Mouse (Mus musculus) retina, adult 2 months (tissue): ENCODE data around the gene Vps37d.
"Not testable (repeated sequence)": the region's sequence is repeated elsewhere in the genome, so short reads cannot be mapped to it uniquely, and the experiment has no call there.

Source experiments
- DNase-seq: peaks from one replicate; pipeline ENCODE4 v3.0.0-alpha.2; 2012; ENCODE audit warnings: low read depth, low spot score

The Vps37d gene

GRCm38 (mm10) chr5:135075655-135076054 lies 2.4 kb downstream of the Vps37d start:
- no peak for DNase-seq

GRCm38 (mm10) chr5:135073349-135074150 lies 4.5 kb downstream of the Vps37d start:
- no peak for DNase-seq

- DNase-seq: no peak
Observed at GRCm38 (mm10) chr5:135072720-135073119, 5.3 kb downstream of the Vps37d start.

- DNase-seq: no peak
Observed at GRCm38 (mm10) chr5:135072061-135072460, 6.0 kb downstream of the Vps37d start.

GRCm38 (mm10) chr5:135070448-135070847 lies 7.6 kb downstream of the Vps37d start:
- no peak for DNase-seq

GRCm38 (mm10) chr5:135066008-135066407 lies 12.1 kb downstream of the Vps37d start:
- DNase-seq: no peak

GRCm38 (mm10) chr5:135064909-135065446 lies 13.1 kb downstream of the Vps37d start, which contains the start of gene Bud23:
TSS of gene Bud23 (minus strand) at chr5:135064959.
- not testable (repeated sequence) for DNase-seq

GRCm38 (mm10) chr5:135064382-135064766 lies 13.7 kb downstream of the Vps37d start:
- no peak for DNase-seq

- peak; percentile 96 for DNase-seq
Observed at GRCm38 (mm10) chr5:135063629-135064381, 14.3 kb downstream of the Vps37d start, which contains the start of gene Dnajc30. TSS of gene Dnajc30 (plus strand) at chr5:135064202.

- DNase-seq: no peak
Observed at GRCm38 (mm10) chr5:135053356-135053755, 24.7 kb downstream of the Vps37d start.

- not testable (repeated sequence) for DNase-seq
Observed at GRCm38 (mm10) chr5:135049268-135049667, 28.8 kb downstream of the Vps37d start.

GRCm38 (mm10) chr5:135048539-135048938 lies 29.5 kb downstream of the Vps37d start:
- no peak for DNase-seq

GRCm38 (mm10) chr5:135044575-135044974 lies 33.5 kb downstream of the Vps37d start:
- no peak for DNase-seq

- no peak for DNase-seq
Observed at GRCm38 (mm10) chr5:135042105-135042788, 35.8 kb downstream of the Vps37d start.

- DNase-seq: no peak
Observed at GRCm38 (mm10) chr5:135040777-135041176, 37.3 kb downstream of the Vps37d start.

GRCm38 (mm10) chr5:135040059-135040458 lies 38.0 kb downstream of the Vps37d start:
- no peak for DNase-seq

- no peak for DNase-seq
Observed at GRCm38 (mm10) chr5:135039541-135039940, 38.5 kb downstream of the Vps37d start.

- no peak for DNase-seq
Observed at GRCm38 (mm10) chr5:135037946-135038345, 40.1 kb downstream of the Vps37d start.

GRCm38 (mm10) chr5:135035608-135036359 lies 42.3 kb downstream of the Vps37d start:
- DNase-seq: no peak

GRCm38 (mm10) chr5:135034593-135034992 lies 43.5 kb downstream of the Vps37d start:
- no peak for DNase-seq

- no peak for DNase-seq
Observed at GRCm38 (mm10) chr5:135032581-135032980, 45.5 kb downstream of the Vps37d start.
